9 mouse cellular contexts compared by ENCODE assay signal in the genomic region with DNA sequence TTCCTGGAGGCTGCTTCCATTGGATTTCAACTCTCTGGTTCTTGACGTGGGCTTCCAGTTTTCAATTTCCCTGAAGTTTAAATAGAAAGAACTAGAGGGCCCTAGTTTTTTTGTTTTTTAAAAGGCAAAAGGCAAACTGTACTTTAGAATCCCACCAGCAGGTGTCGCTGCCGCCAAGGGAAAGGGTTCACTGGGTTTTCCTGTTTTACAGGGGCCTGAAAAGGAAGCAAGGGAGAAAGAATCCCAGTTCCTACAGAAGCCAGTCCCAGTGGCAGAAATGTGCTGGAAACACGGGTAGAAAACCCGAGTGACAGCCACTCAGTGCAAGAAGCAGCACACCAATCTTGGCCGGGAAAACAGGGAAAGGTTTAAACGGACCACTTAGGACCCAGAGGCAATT. TPM values are rescaled to one million over a fixed set of nuclear protein-coding genes. Genes with fewer than 3 reads are reported as not detected.
DNase-seq lines count a peak whose midpoint lies in the region; ATAC-seq and TF ChIP-seq lines count a peak whose summit lies in the region.
"Had no signal": no experiment of that assay in that cellular context is flagged by ENCODE, and none has a peak within 500 bp of the region (broad histone marks: within the 10 kb centered on the region; RNA-seq: fewer than 3 reads in every experiment).

No protein-coding gene starts in this region.

- no peaks in the 10 kb centered on the region for H3K27me3 ChIP-seq in heart, embryonic 11.5 days (ENCODE audit: control insufficient read depth, insufficient read depth, low read length)
- H3K27me3 ChIP-seq in heart, postnatal 0 days (ENCODE audit: control insufficient read depth, insufficient read depth, low read length), result no peaks in the 10 kb centered on the region
- H3K27me3 ChIP-seq in thymus, adult 2 months (ENCODE audit: control insufficient read depth, insufficient read depth, low read length), result no peaks in the 10 kb centered on the region
- H3K27me3 ChIP-seq: midbrain, embryonic 12.5 days had no signal

- no peak for TF ChIP-seq EP300 in heart, postnatal 0 days (IDR thresholded peaks at IDR 0.05; ENCODE audit: low read depth)

- H3K4me2 ChIP-seq in heart, embryonic 11.5 days, result no peak overlapping the region
- 0 out of 2 replicates have a peak overlapping the region, but pooled peaks have one; percentile 10 for H3K4me2 ChIP-seq in heart, postnatal 0 days (ENCODE audit: low read depth, low read length)
- H3K4me2 ChIP-seq: midbrain, embryonic 12.5 days had no signal

- H3K9me3 ChIP-seq in heart, embryonic 11.5 days (replicated peaks; ENCODE audit: control insufficient read depth, low read length), result no peaks in the 10 kb centered on the region
- H3K9me3 ChIP-seq in heart, postnatal 0 days (replicated peaks; ENCODE audit: control insufficient read depth, low read length), result no peaks in the 10 kb centered on the region
- H3K9me3 ChIP-seq: midbrain, embryonic 12.5 days had no signal

- H3K9ac ChIP-seq in heart, embryonic 11.5 days (ENCODE audit: low read depth, low read length), result no peak overlapping the region
- H3K9ac ChIP-seq in heart, postnatal 0 days (replicated peaks; ENCODE audit: low read depth, low read length), result no peak overlapping the region
- H3K9ac ChIP-seq: midbrain, embryonic 12.5 days had no signal

- no peaks in the 10 kb centered on the region for H3K36me3 ChIP-seq in heart, embryonic 11.5 days (ENCODE audit: control insufficient read depth, insufficient read depth, low read length)
- no peaks in the 10 kb centered on the region for H3K36me3 ChIP-seq in heart, postnatal 0 days (replicated peaks; ENCODE audit: control insufficient read depth, insufficient read depth, low read length)
- no peaks in the 10 kb centered on the region for H3K36me3 ChIP-seq in thymus, adult 2 months (ENCODE audit: control insufficient read depth, insufficient read depth, low read length)
- H3K36me3 ChIP-seq: midbrain, embryonic 12.5 days had no signal

- no peak overlapping the region for H3K27ac ChIP-seq in heart, embryonic 11.5 days (ENCODE audit: low read depth, low read length)
- H3K27ac ChIP-seq in heart, postnatal 0 days (ENCODE audit: low read depth), result no peak overlapping the region
- no peak overlapping the region for H3K27ac ChIP-seq in thymus, adult 2 months (ENCODE audit: control insufficient read depth, insufficient read depth, low read length)
- H3K27ac ChIP-seq: midbrain, embryonic 12.5 days had no signal

- DNase-seq in heart, adult 18-20 months, result peak; percentile 74 to 98
- peak; percentile 73 to 95 for DNase-seq in adrenal gland, adult (ENCODE audit: inconsistent age in 2 of 2, low spot score in 1 of 2)
- DNase-seq in embryo, embryonic 10 days (ENCODE audit: low spot score), result peak; percentile 81
- DNase-seq in heart, postnatal 0 days (ENCODE audit: low spot score), result peak; percentile 80
- peak; percentile 81 to 87 for DNase-seq in layer of hippocampus, postnatal 36 days
- DNase-seq in natural killer cell, adult 2 months (ENCODE audit: low spot score in 2 of 2), result peak; percentile 59 to 65
- peak; percentile 79 for DNase-seq in thymus, adult 2 months

- TF ChIP-seq POLR2A in thymus, adult 2 months (IDR thresholded peaks at IDR 0.05; ENCODE audit: control insufficient read depth, extremely low read depth, insufficient read depth, low read length, poor library complexity), result no peak

- WGBS in heart, embryonic 11.5 days (ENCODE audit: insufficient replicate concordance), result 7% methylated on average over 7 of the region's 7 CpGs
- WGBS in heart, postnatal 0 days, result 6% methylated on average over 7 of the region's 7 CpGs
- WGBS in thymus, adult 2 months, result 26% methylated on average over 7 of the region's 7 CpGs

- H3K4me1 ChIP-seq in heart, embryonic 11.5 days (ENCODE audit: control insufficient read depth, insufficient read depth, low read length), result no peaks in the 10 kb centered on the region
- H3K4me1 ChIP-seq in heart, postnatal 0 days (ENCODE audit: control insufficient read depth, insufficient read depth), result no peaks in the 10 kb centered on the region
- H3K4me1 ChIP-seq in thymus, adult 2 months (replicated peaks; ENCODE audit: control insufficient read depth, insufficient read depth, low read length), result no peaks in the 10 kb centered on the region
- H3K4me1 ChIP-seq: midbrain, embryonic 12.5 days had no signal

- TF ChIP-seq CTCF in heart, postnatal 0 days (IDR thresholded peaks at IDR 0.05; ENCODE audit: low read depth), result peak; percentile 86
- no peak for TF ChIP-seq CTCF in thymus, adult 2 months (IDR thresholded peaks at IDR 0.05; ENCODE audit: borderline replicate concordance, control insufficient read depth, extremely low read depth, insufficient read depth, low read length, poor library complexity)

- H3K4me3 ChIP-seq in heart, embryonic 11.5 days (ENCODE audit: low read depth, low read length), result no peak overlapping the region
- no peak overlapping the region for H3K4me3 ChIP-seq in heart, postnatal 0 days (ENCODE audit: low read depth, low read length)
- H3K4me3 ChIP-seq in thymus, adult 2 months (ENCODE audit: control insufficient read depth, insufficient read depth, low read length), result no peak overlapping the region
- H3K4me3 ChIP-seq: midbrain, embryonic 12.5 days had no signal

- no peak for ATAC-seq in heart, embryonic 11.5 days (replicated peaks; ENCODE audit: insufficient number of reproducible peaks, low FRiP score, low TSS enrichment)
- ATAC-seq in heart, postnatal 0 days (ENCODE audit: insufficient read depth, low read depth), result peak; percentile 49; the same call in 1 of the 2 replicates

RNA-seq across cellular contexts. Expression of gene Pafah1b2, which starts 8.8 kb away (rescaled TPM):
- total RNA-seq in heart, adult 18-20 months (2021), result 10 to 100 TPM; 52.3 to 58.0 TPM
- polyA plus RNA-seq in heart, embryonic 11.5 days (2014; fragmentation: Nextera tagmentation; extraction: Ambion mirVana), result 155 and 163 TPM in 2 replicates
- total RNA-seq in heart, postnatal 0 days (2014; rRNA removed; ENCODE audit: low replicate concordance), result 41.0 and 50.3 TPM in 2 replicates
- 83.6 and 92.8 TPM in 2 replicates for polyA plus RNA-seq in heart, postnatal 0 days (2015; fragmentation: Nextera tagmentation; extraction: Ambion mirVana)
- 100 to 1,000 TPM; 227 to 234 TPM for total RNA-seq in layer of hippocampus, postnatal 36 days (2021)
- polyA plus RNA-seq in thymus, adult 2 months (2012; rRNA removed), result 24.4 and 27.3 TPM in 2 replicates

RNA-seq across cellular contexts. Expression of gene Sik3, which starts 8.9 kb away (rescaled TPM):
- 10 to 100 TPM; 67.9 to 69.1 TPM for total RNA-seq in heart, adult 18-20 months (2021)
- 10.0 and 10.1 TPM in 2 replicates for polyA plus RNA-seq in heart, embryonic 11.5 days (2014; fragmentation: Nextera tagmentation; extraction: Ambion mirVana)
- 35.3 and 49.3 TPM in 2 replicates for total RNA-seq in heart, postnatal 0 days (2014; rRNA removed; ENCODE audit: low replicate concordance)
- 12.2 and 13.1 TPM in 2 replicates for polyA plus RNA-seq in heart, postnatal 0 days (2015; fragmentation: Nextera tagmentation; extraction: Ambion mirVana)
- 100 to 1,000 TPM; 129 to 141 TPM for total RNA-seq in layer of hippocampus, postnatal 36 days (2021)
- 28.5 and 29.4 TPM in 2 replicates for polyA plus RNA-seq in thymus, adult 2 months (2012; rRNA removed)

RNA-seq across cellular contexts. Expression of gene Sidt2, which starts 48.7 kb away (rescaled TPM):
- 10 to 100 TPM; 57.6 to 67.8 TPM for total RNA-seq in heart, adult 18-20 months (2021)
- 34.7 and 36.0 TPM in 2 replicates for polyA plus RNA-seq in heart, embryonic 11.5 days (2014; fragmentation: Nextera tagmentation; extraction: Ambion mirVana)
- total RNA-seq in heart, postnatal 0 days (2014; rRNA removed; ENCODE audit: low replicate concordance), result 78.4 and 80.3 TPM in 2 replicates
- 29.9 and 31.4 TPM in 2 replicates for polyA plus RNA-seq in heart, postnatal 0 days (2015; fragmentation: Nextera tagmentation; extraction: Ambion mirVana)
- total RNA-seq in layer of hippocampus, postnatal 36 days (2021), result 10 to 100 TPM; 77.5 to 82.1 TPM
- 504 and 614 TPM in 2 replicates for polyA plus RNA-seq in thymus, adult 2 months (2012; rRNA removed)
